Comparison of ENCODE assay signal across 35 mouse cellular contexts in the genomic region with DNA sequence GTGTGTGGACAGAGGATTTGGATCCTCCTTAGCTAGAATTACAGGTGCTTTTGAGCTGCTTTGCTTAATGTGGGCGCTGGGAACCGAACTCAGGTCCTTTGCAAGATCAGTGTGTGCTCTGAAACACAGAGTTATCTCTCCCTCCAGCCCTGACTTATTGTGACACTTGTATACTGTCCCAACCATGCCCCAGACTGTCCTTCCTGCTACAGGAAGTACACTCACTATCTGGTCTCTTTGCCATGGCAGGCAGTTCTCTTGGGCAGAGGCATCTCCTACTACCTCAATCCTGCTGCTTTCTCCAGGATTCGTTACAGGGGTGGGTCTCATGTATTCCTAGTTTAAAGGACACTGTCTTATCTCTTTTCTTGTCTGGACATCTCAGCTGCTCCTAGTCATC. TPM values are rescaled to one million over a fixed set of nuclear protein-coding genes. Genes with fewer than 3 reads are reported as not detected.
"Had no signal": no experiment of that assay in that cellular context is flagged by ENCODE, and none has a peak within 500 bp of the region (broad histone marks: within the 10 kb centered on the region; RNA-seq: fewer than 3 reads in every experiment).

No protein-coding gene starts in this region.

- H3K9me3 ChIP-seq: hindbrain, embryonic 10.5 days; hindbrain, embryonic 13.5 days; hindbrain, embryonic 15.5 days; limb, embryonic 10.5 days; liver, embryonic 13.5 days; liver, embryonic 15.5 days had no signal

- H3K4me1 ChIP-seq: hindbrain, embryonic 10.5 days; hindbrain, embryonic 13.5 days; hindbrain, embryonic 15.5 days; limb, embryonic 10.5 days; limb, embryonic 12.5 days; liver, embryonic 13.5 days; liver, embryonic 15.5 days had no signal

- H3K36me3 ChIP-seq: hindbrain, embryonic 10.5 days; hindbrain, embryonic 13.5 days; hindbrain, embryonic 15.5 days; limb, embryonic 10.5 days; limb, embryonic 12.5 days; liver, embryonic 13.5 days; liver, embryonic 15.5 days had no signal

- H3K4me2 ChIP-seq: heart, embryonic 11.5 days; hindbrain, embryonic 13.5 days; hindbrain, embryonic 15.5 days; limb, embryonic 12.5 days; liver, embryonic 11.5 days; liver, embryonic 13.5 days; liver, embryonic 15.5 days had no signal

- ATAC-seq: hindbrain, postnatal 0 days; intestine, embryonic 16.5 days had no signal

- H3K9ac ChIP-seq: hindbrain, embryonic 13.5 days; hindbrain, embryonic 15.5 days; limb, embryonic 12.5 days; liver, embryonic 13.5 days; liver, embryonic 15.5 days had no signal

- DNase-seq: gastrocnemius, postnatal 14 days; gastrocnemius, postnatal 36 days; heart, adult 2 months; heart, postnatal 10 days; heart, postnatal 4 days; kidney, adult 18-20 months; kidney, adult 8-10 months; kidney, postnatal 10 days; kidney, postnatal 25 days; kidney, postnatal 4 days; liver; liver, embryonic 13.5 days had no signal

- H3K4me3 ChIP-seq: heart, adult 2 months; hindbrain, embryonic 10.5 days; hindbrain, embryonic 13.5 days; hindbrain, embryonic 15.5 days; layer of hippocampus, adult 2 months; left cerebral cortex, adult 2 months; limb, embryonic 10.5 days; limb, embryonic 12.5 days; liver, embryonic 13.5 days; liver, embryonic 15.5 days had no signal

- H3K27me3 ChIP-seq: hindbrain, embryonic 13.5 days; hindbrain, embryonic 15.5 days; limb, embryonic 12.5 days; liver, embryonic 13.5 days; liver, embryonic 15.5 days had no signal

- H3K27ac ChIP-seq: heart, adult 2 months; hindbrain, embryonic 10.5 days; hindbrain, embryonic 13.5 days; hindbrain, embryonic 15.5 days; hindbrain, postnatal 0 days; layer of hippocampus, adult 2 months; left cerebral cortex, adult 2 months; limb, embryonic 10.5 days; limb, embryonic 12.5 days; liver, embryonic 13.5 days; liver, embryonic 15.5 days had no signal

RNA-seq across cellular contexts. Expression of gene Trim72, which starts 14.5 kb away (rescaled TPM):
- polyA plus RNA-seq: hindbrain, embryonic 10.5 days; hindbrain, embryonic 15.5 days; hindbrain, postnatal 0 days; kidney, embryonic 14.5 days; limb, embryonic 10.5 days; liver, embryonic 11.5 days; liver, embryonic 13.5 days had no signal

RNA-seq across cellular contexts. Expression of gene Gm49368, which starts 44.2 kb away (rescaled TPM):
- total RNA-seq: gastrocnemius, adult 18-20 months; gastrocnemius, adult 8-10 months; gastrocnemius, postnatal 14 days; heart, postnatal 10 days; heart, postnatal 25 days; heart, postnatal 4 days; hindbrain, postnatal 0 days; layer of hippocampus, adult 2 months; layer of hippocampus, postnatal 10 days; layer of hippocampus, postnatal 25 days; left cerebral cortex, adult 2 months; left cerebral cortex, postnatal 36 days had no signal
- polyA plus RNA-seq: gonadal fat pad, adult 2 months; heart, adult 2 months; heart, embryonic 11.5 days; heart, embryonic 14.5 days; heart, embryonic 16.5 days; hindbrain, embryonic 13.5 days; hindbrain, embryonic 15.5 days; hindbrain, postnatal 0 days; intestine, embryonic 16.5 days; kidney, embryonic 14.5 days; kidney, embryonic 16.5 days; limb, embryonic 10.5 days; limb, embryonic 12.5 days; liver, embryonic 11.5 days; liver, embryonic 13.5 days had no signal
